10 mouse cellular contexts compared by ENCODE assay signal in genomic region chr2:58159880-58160279, GRCm38 (mm10). TPM values are rescaled to one million over a fixed set of nuclear protein-coding genes. Genes with fewer than 3 reads are reported as not detected.
DNase-seq lines count a peak whose midpoint lies in the region; ATAC-seq and TF ChIP-seq lines count a peak whose summit lies in the region.
"Had no signal": no experiment of that assay in that cellular context is flagged by ENCODE, and none has a peak within 500 bp of the region (broad histone marks: within the 10 kb centered on the region; RNA-seq: fewer than 3 reads in every experiment).

No protein-coding gene starts in this region.

- H3K36me3 ChIP-seq in heart, postnatal 0 days (replicated peaks; ENCODE audit: control insufficient read depth, insufficient read depth, low read length): no peaks in the 10 kb centered on the region
- H3K36me3 ChIP-seq in thymus, adult 2 months (ENCODE audit: control insufficient read depth, insufficient read depth, low read length): no peaks in the 10 kb centered on the region
- H3K36me3 ChIP-seq in hindbrain, postnatal 0 days (ENCODE audit: insufficient read depth, low read length): no peaks in the 10 kb centered on the region

- DNase-seq in heart, postnatal 0 days (ENCODE audit: low spot score): no peak
- DNase-seq in heart, postnatal 4 days: no peak
- DNase-seq in heart, postnatal 36 days: peak; percentile 32 to 41
- peak; percentile 71 for DNase-seq in thymus, adult 2 months
- no peak for DNase-seq in hindbrain, postnatal 0 days (ENCODE audit: low spot score)
- DNase-seq in urinary bladder, adult 2 months (ENCODE audit: low spot score): no peak
- no peak for DNase-seq in cerebellum, adult 9-10 months
- DNase-seq: cerebellum, adult 8-10 months; left cerebral cortex, postnatal 4 days had no signal

- no peak for TF ChIP-seq EP300 in heart, postnatal 0 days (IDR thresholded peaks at IDR 0.05; ENCODE audit: low read depth)

- H3K4me2 ChIP-seq in heart, postnatal 0 days (ENCODE audit: low read depth, low read length): peak overlapping the region; percentile 38; the same call in 1 of the 2 replicates
- no peak overlapping the region for H3K4me2 ChIP-seq in hindbrain, postnatal 0 days (ENCODE audit: low read depth, low read length)

- peak overlapping the region; percentile 19; the same call in 1 of the 2 replicates for H3K4me3 ChIP-seq in heart, postnatal 0 days (ENCODE audit: low read depth, low read length)
- H3K4me3 ChIP-seq in thymus, adult 2 months (ENCODE audit: control insufficient read depth, insufficient read depth, low read length): peak overlapping the region; percentile 88
- H3K4me3 ChIP-seq in hindbrain, postnatal 0 days (ENCODE audit: low read length): no peak overlapping the region

- WGBS in heart, postnatal 0 days: 86% methylated on average over 13 of the region's 13 CpGs
- 6% methylated on average over 13 of the region's 13 CpGs for WGBS in thymus, adult 2 months
- WGBS in hindbrain, postnatal 0 days: 91% methylated on average over 13 of the region's 13 CpGs

- peak; percentile 83; the same call in 1 of the 2 replicates for TF ChIP-seq POLR2A in thymus, adult 2 months (IDR thresholded peaks at IDR 0.05; ENCODE audit: control insufficient read depth, extremely low read depth, insufficient read depth, low read length, poor library complexity)

- H3K9me3 ChIP-seq in heart, postnatal 0 days (replicated peaks; ENCODE audit: control insufficient read depth, low read length): no peaks in the 10 kb centered on the region
- no peaks in the 10 kb centered on the region for H3K9me3 ChIP-seq in hindbrain, postnatal 0 days (ENCODE audit: low read length)

- H3K9ac ChIP-seq in heart, postnatal 0 days (replicated peaks; ENCODE audit: low read depth, low read length): no peak overlapping the region
- H3K9ac ChIP-seq in hindbrain, postnatal 0 days (replicated peaks; ENCODE audit: low read length): no peak overlapping the region

- no peak for TF ChIP-seq CTCF in heart, postnatal 0 days (IDR thresholded peaks at IDR 0.05; ENCODE audit: low read depth)
- TF ChIP-seq CTCF in thymus, adult 2 months (IDR thresholded peaks at IDR 0.05; ENCODE audit: borderline replicate concordance, control insufficient read depth, extremely low read depth, insufficient read depth, low read length, poor library complexity): no peak
- no peak for TF ChIP-seq CTCF in hindbrain, postnatal 0 days (IDR thresholded peaks at IDR 0.05; ENCODE audit: low read depth)

- H3K27me3 ChIP-seq in heart, postnatal 0 days (ENCODE audit: control insufficient read depth, insufficient read depth, low read length): no peaks in the 10 kb centered on the region
- H3K27me3 ChIP-seq in thymus, adult 2 months (ENCODE audit: control insufficient read depth, insufficient read depth, low read length): no peaks in the 10 kb centered on the region
- no peaks in the 10 kb centered on the region for H3K27me3 ChIP-seq in hindbrain, postnatal 0 days (ENCODE audit: insufficient read depth, low read length)

- no peak for ATAC-seq in heart, postnatal 0 days (ENCODE audit: insufficient read depth, low read depth)
- peak; percentile 51 for ATAC-seq in megakaryocyte progenitor cell, adult 5-6 weeks (replicated peaks; ENCODE audit: poor library complexity)
- no peak for ATAC-seq in hindbrain, postnatal 0 days

- no peaks in the 10 kb centered on the region; the same call in 1 of the 2 replicates for H3K4me1 ChIP-seq in heart, postnatal 0 days (ENCODE audit: control insufficient read depth, insufficient read depth)
- peaks cover 14% of the 10 kb centered on the region for H3K4me1 ChIP-seq in thymus, adult 2 months (replicated peaks; ENCODE audit: control insufficient read depth, insufficient read depth, low read length)
- H3K4me1 ChIP-seq in hindbrain, postnatal 0 days (ENCODE audit: insufficient read depth, low read length): no peaks in the 10 kb centered on the region

- intact Hi-C loops in heart, postnatal 36 days (cut with DNase I): no loop called here

- H3K27ac ChIP-seq in heart, postnatal 0 days (ENCODE audit: low read depth): no peak overlapping the region; the same call in 1 of the 2 replicates
- peak overlapping the region; percentile 93 for H3K27ac ChIP-seq in thymus, adult 2 months (ENCODE audit: control insufficient read depth, insufficient read depth, low read length)
- H3K27ac ChIP-seq in hindbrain, postnatal 0 days: no peak overlapping the region

RNA-seq across cellular contexts. Expression of gene Cytip, which starts 35.5 kb away (rescaled TPM):
- total RNA-seq in heart, postnatal 0 days (2014; rRNA removed; ENCODE audit: low replicate concordance): 2.4 TPM in 1 of 2 replicates, not detected in the other
- polyA plus RNA-seq in heart, postnatal 0 days (2015; fragmentation: Nextera tagmentation; extraction: Ambion mirVana): 0.27 and 0.49 TPM in 2 replicates
- total RNA-seq in heart, postnatal 4 days (2021): 1 to 10 TPM in 1 of 2 experiments, under 1 TPM in 1; 0.97 to 1.2 TPM
- 1 to 10 TPM; 1.2 to 1.4 TPM for total RNA-seq in heart, postnatal 36 days (2021)
- total RNA-seq in megakaryocyte progenitor cell, adult 5-6 weeks (2015): 14.7 and 26.8 TPM in 2 replicates
- 34.1 and 46.1 TPM in 2 replicates for total RNA-seq in megakaryocyte progenitor cell, adult 5-6 weeks (2017)
- 284 and 293 TPM in 2 replicates for polyA plus RNA-seq in thymus, adult 2 months (2012; rRNA removed)
- total RNA-seq in hindbrain, postnatal 0 days (2014; rRNA removed): 0.11 TPM in 1 of 2 replicates, not detected in the other
- polyA plus RNA-seq in hindbrain, postnatal 0 days (2015; fragmentation: Nextera tagmentation; extraction: Ambion mirVana): 0.24 and 0.49 TPM in 2 replicates
- 4.6 and 5.0 TPM in 2 replicates for polyA plus RNA-seq in urinary bladder, adult 2 months (2012; rRNA removed)

Comparison
In these comparisons a context has a peak if more than half of its experiments do, and no peak if none do; other contexts are left out.
1. DNase-seq: peak in heart, postnatal 36 days (2 of 2) and thymus, adult 2 months (single experiment); none in heart, postnatal 0 days (single experiment), heart, postnatal 4 days (single experiment), hindbrain, postnatal 0 days (single experiment), urinary bladder, adult 2 months (single experiment) and cerebellum, adult 9-10 months (single experiment).